Mouse (Mus musculus) embryonic facial prominence, embryonic 13.5 days (tissue): ENCODE results near the gene Bpi. TPM values are rescaled to one million over a fixed set of nuclear protein-coding genes. Genes with fewer than 3 reads are reported as not detected.

ENCODE experiments used
- ATAC-seq: fragments of 200-750 bp; cut with Nextera tagmentation; 2 replicates; pipeline ENCODE4 v1.8.0; 2017; ENCODE audit warnings: low read depth; ENCODE audit not compliant: insufficient number of reproducible peaks, insufficient read depth, low FRiP score, low TSS enrichment
- H3K27ac ChIP-seq: fragments of 300-500 bp; sonication (generic); 2 replicates; pipeline ENCODE4 v1.5.1; 2015; ENCODE audit warnings: moderate library complexity, mild to moderate bottlenecking, inconsistent platforms
- H3K27me3 ChIP-seq: fragments of 300-500 bp; sonication (generic); 2 replicates; pipeline ENCODE4 v1.6.1; 2015; ENCODE audit warnings: mild to moderate bottlenecking, inconsistent platforms
- H3K36me3 ChIP-seq: fragments of 300-500 bp; sonication (generic); 2 replicates; pipeline ENCODE4 v1.6.1; 2015; ENCODE audit warnings: mild to moderate bottlenecking, inconsistent platforms
- H3K4me1 ChIP-seq: fragments of 300-500 bp; sonication (generic); 2 replicates; pipeline ENCODE4 v1.6.1; 2015; ENCODE audit warnings: inconsistent platforms
- H3K4me2 ChIP-seq: fragments of 300-500 bp; sonication (generic); 2 replicates; pipeline ENCODE4 v1.6.1; 2015; ENCODE audit warnings: moderate library complexity, mild to moderate bottlenecking, inconsistent platforms
- H3K4me3 ChIP-seq: fragments of 300-500 bp; sonication (generic); 2 replicates; pipeline ENCODE4 v1.5.1; 2015; ENCODE audit warnings: mild to moderate bottlenecking, inconsistent platforms
- H3K9ac ChIP-seq: fragments of 300-500 bp; sonication (generic); 2 replicates; pipeline ENCODE4 v1.6.1; 2015; ENCODE audit warnings: mild to moderate bottlenecking, inconsistent platforms
- H3K9me3 ChIP-seq: fragments of 300-500 bp; sonication (generic); 2 replicates; pipeline ENCODE4 v1.6.1; 2016; ENCODE audit warnings: inconsistent platforms
- WGBS: fragments of 180-500 bp; shearing (Covaris S2); methylation state at CpG from one replicate; pipeline ENCODE4 v1.1.7; 2015; ENCODE audit warnings: mixed read lengths; 5-methylcytosine and 5-hydroxymethylcytosine counted together
- polyA plus RNA-seq: library from polyadenylated mRNA; unstranded; fragments of >200 nt; fragmentation: Nextera tagmentation; extraction: Ambion mirVana; gene quantifications from 2 replicates; pipeline ENCODE4 v1.2.1, GENCODE M21; 2015

Gene Bpi
- polyA plus RNA-seq = not detected in 2 replicates

DNA sequence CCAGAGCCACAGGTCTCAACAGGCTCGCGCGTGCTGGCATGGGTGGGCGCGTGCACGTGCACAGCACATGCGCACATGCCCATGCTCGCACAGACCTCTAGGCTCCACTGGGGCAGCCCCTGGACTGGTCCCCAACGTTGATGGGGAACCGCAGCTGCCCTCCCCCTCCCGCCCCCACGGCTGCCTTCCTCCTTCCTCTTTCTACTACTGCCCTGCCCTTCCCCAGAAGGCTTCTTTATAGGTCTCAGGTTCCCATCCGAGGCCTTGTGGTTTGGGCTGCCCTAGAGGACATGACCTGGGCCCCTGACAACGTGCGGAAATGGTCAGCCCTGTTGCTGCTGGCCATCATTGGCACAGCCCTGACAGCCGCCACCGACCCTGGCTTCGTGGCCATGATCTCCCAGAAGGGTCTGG is at the start of gene Bpi:
Gene Bpi (plus strand): TSS at position 90 of the 414 bp plus-strand sequence.
- ATAC-seq = no peak; the same call in 1 of the 2 replicates
- 0 out of 2 replicates have a peak within 1 kb of the TSS, but pooled peaks have one; percentile 32 for H3K9ac ChIP-seq
- H3K4me3 ChIP-seq = no peak within 1 kb of the TSS
- no peaks in the 10 kb centered on the region for H3K36me3 ChIP-seq
- H3K9me3 ChIP-seq = no peaks in the 10 kb centered on the region
- H3K4me1 ChIP-seq = peaks cover 22% of the 10 kb centered on the region
- peak within 1 kb of the TSS; percentile 49; the same call in 1 of the 2 replicates for H3K27ac ChIP-seq
- H3K4me2 ChIP-seq = peak within 1 kb of the TSS; percentile 37
- no peaks in the 10 kb centered on the region; the same call in 1 of the 2 replicates for H3K27me3 ChIP-seq
- 54% methylated on average over 18 of the region's 18 CpGs for WGBS

- Histone ChIP-seq H3K4me2 (0 out of 2 replicates have a peak overlapping the region, but pooled peaks have one; percentile 18), H3K36me3 (peaks cover 19% of the 10 kb centered on the region), H3K9me3 (no peaks in the 10 kb centered on the region), H3K27ac (no peak overlapping the region), H3K4me1 (peaks cover 27% of the 10 kb centered on the region), H3K4me3 (no peak overlapping the region), H3K9ac (peak overlapping the region; percentile 54; the same call in 1 of the 2 replicates), H3K27me3 (no peaks in the 10 kb centered on the region)
- 33% methylated on average over 9 of the region's 9 CpGs for WGBS
- ATAC-seq = no peak
Observed at GRCm38 (mm10) chr2:158209776-158210175, 48.1 kb upstream of the Bpi start.

DNA sequence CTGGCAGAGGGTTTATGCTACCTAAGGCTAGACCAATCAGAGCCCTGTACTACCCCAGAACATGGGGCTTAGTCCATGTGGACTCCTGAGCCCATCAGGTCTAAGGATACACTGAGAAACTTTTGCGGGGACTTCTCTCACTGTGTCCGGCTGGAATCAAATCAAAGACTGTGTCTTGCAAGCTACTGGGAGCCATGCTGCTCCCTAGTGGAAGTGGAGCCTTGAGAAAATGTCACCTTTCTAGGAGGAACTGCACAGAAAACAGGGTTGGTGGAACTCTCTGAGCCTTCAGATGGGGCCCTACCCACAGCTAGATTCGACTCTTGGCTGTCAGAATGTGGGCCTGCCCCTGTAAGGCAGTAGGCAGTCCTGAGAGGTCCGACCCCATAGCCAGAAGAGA is 47.4 kb upstream of the Bpi start:
- Histone ChIP-seq H3K27me3 (no peaks in the 10 kb centered on the region), H3K27ac (no peak overlapping the region), H3K4me3 (no peak overlapping the region), H3K4me2 (no peak overlapping the region), H3K9me3 (no peaks in the 10 kb centered on the region), H3K9ac (0 out of 2 replicates have a peak overlapping the region, but pooled peaks have one; percentile 36), H3K4me1 (peaks cover 34% of the 10 kb centered on the region), H3K36me3 (peaks cover 19% of the 10 kb centered on the region)
- WGBS = 41% methylated on average over 4 of the region's 4 CpGs
- no peak for ATAC-seq

- Histone ChIP-seq H3K4me1 (peaks cover 38% of the 10 kb centered on the region), H3K27ac (no peak overlapping the region), H3K27me3 (no peaks in the 10 kb centered on the region), H3K9ac (0 out of 2 replicates have a peak overlapping the region, but pooled peaks have one; percentile 6), H3K4me2 (peak overlapping the region; percentile 40), H3K4me3 (no peak overlapping the region), H3K9me3 (no peaks in the 10 kb centered on the region), H3K36me3 (peaks cover 19% of the 10 kb centered on the region)
- ATAC-seq = no peak
- 23% methylated on average over 10 of the region's 10 CpGs for WGBS
Observed at GRCm38 (mm10) chr2:158210958-158211357, 46.9 kb upstream of the Bpi start.

- Histone ChIP-seq H3K36me3 (peaks cover 23% of the 10 kb centered on the region), H3K27ac (no peak overlapping the region), H3K27me3 (no peaks in the 10 kb centered on the region), H3K4me1 (peaks cover 42% of the 10 kb centered on the region), H3K9me3 (no peaks in the 10 kb centered on the region), H3K4me3 (no peak overlapping the region), H3K4me2 (peak overlapping the region; percentile 40; the same call in 1 of the 2 replicates), H3K9ac (no peak overlapping the region)
- WGBS = 61% methylated on average over 4 of the region's 4 CpGs
- ATAC-seq = no peak
Observed at GRCm38 (mm10) chr2:158211764-158212471, 46.0 kb upstream of the Bpi start.

DNA sequence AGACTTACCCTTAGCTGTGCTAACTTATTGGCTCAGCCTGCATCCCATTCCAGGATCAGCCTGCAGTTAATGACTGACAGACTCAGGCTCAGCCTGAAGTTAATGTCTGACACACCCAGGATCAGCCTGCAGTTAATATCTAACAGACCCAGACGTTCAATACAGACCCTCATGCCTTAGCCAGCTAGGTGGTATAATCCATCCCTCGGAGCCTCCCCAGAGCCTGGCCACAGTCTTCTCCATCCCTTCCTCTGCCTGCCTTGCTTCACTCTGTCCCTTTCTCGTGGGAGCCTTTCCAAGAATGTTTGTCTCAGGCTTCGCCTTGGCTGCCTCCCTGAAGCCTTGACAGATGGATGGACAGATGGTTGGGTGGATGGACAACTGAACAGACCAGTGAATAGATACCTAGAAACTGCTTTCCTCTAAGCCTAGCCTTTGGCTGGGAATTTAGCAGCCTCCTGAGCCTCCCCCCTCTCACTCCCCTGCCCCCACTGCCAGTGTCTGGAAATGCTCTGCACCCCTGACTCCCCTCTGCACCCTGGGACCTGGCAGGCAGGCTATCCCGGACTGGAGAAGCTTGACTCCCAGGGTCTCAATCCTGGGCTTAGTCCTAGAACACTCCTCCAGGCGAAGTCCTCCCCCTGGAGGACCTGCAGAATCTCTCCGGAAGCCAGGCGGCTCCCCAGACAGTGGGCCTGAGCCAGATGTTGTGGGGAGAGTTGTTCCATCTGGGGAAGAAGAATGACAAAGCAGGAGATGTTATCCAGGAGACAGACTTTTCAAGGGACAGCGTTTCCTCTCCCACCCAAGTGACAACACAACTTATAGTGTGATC is 42.4 kb upstream of the Bpi start:
- no peaks in the 10 kb centered on the region for H3K9me3 ChIP-seq
- H3K36me3 ChIP-seq = peaks cover 51% of the 10 kb centered on the region
- 37% methylated on average over 9 of the region's 9 CpGs for WGBS
- H3K4me3 ChIP-seq = no peak overlapping the region
- H3K27ac ChIP-seq = peak overlapping the region; percentile 75
- peaks cover 26% of the 10 kb centered on the region for H3K4me1 ChIP-seq
- H3K4me2 ChIP-seq = no peak overlapping the region
- peak overlapping the region; percentile 40; the same call in 1 of the 2 replicates for H3K9ac ChIP-seq
- ATAC-seq = no peak
- no peaks in the 10 kb centered on the region for H3K27me3 ChIP-seq

DNA sequence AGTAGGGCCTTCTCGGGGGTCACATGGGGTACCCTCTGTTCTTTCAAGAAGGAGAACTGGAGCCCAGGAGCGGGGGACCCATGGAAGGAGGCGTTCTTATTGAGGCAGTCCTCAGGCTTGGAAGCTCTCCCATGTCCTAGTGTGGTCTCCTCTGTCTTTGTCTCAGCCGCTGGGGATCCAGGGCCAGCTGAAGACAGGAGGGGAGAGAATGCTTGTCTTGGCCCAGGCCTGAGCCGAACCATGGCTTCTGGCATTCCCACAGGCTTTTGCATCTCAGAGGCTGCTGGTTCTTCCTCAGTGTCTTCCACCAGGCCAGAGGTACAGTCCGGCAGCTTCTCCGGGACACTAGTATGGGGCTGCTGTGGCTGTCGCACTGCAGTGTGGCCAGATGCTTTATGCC is 41.4 kb upstream of the Bpi start:
- ATAC-seq = no peak
- H3K27ac ChIP-seq = no peak overlapping the region
- no peak overlapping the region for H3K4me3 ChIP-seq
- H3K4me2 ChIP-seq = no peak overlapping the region
- peaks cover 51% of the 10 kb centered on the region for H3K36me3 ChIP-seq
- H3K4me1 ChIP-seq = peaks cover 16% of the 10 kb centered on the region
- H3K9ac ChIP-seq = no peak overlapping the region
- H3K9me3 ChIP-seq = no peaks in the 10 kb centered on the region
- 85% methylated on average over 8 of the region's 8 CpGs for WGBS
- no peaks in the 10 kb centered on the region for H3K27me3 ChIP-seq

- Histone ChIP-seq H3K4me1 (peaks cover 39% of the 10 kb centered on the region), H3K27ac (no peak overlapping the region), H3K9me3 (no peaks in the 10 kb centered on the region), H3K36me3 (peaks cover 37% of the 10 kb centered on the region), H3K9ac (no peak overlapping the region), H3K4me2 (no peak overlapping the region), H3K4me3 (no peak overlapping the region), H3K27me3 (no peaks in the 10 kb centered on the region)
- 87% methylated on average over 2 of the region's 2 CpGs for WGBS
- ATAC-seq = no peak
Observed at GRCm38 (mm10) chr2:158219562-158219961, 38.3 kb upstream of the Bpi start.

- no peak for ATAC-seq
- H3K4me3 ChIP-seq = no peak overlapping the region
- peaks cover 36% of the 10 kb centered on the region for H3K36me3 ChIP-seq
- H3K9me3 ChIP-seq = no peaks in the 10 kb centered on the region
- H3K27me3 ChIP-seq = no peaks in the 10 kb centered on the region
- WGBS = 86% methylated on average over 9 of the region's 9 CpGs
- no peak overlapping the region for H3K4me2 ChIP-seq
- no peak overlapping the region for H3K27ac ChIP-seq
- no peak overlapping the region for H3K9ac ChIP-seq
- H3K4me1 ChIP-seq = peaks cover 28% of the 10 kb centered on the region
Observed at GRCm38 (mm10) chr2:158221446-158222084, 36.3 kb upstream of the Bpi start.

GRCm38 (mm10) chr2:158222664-158223063 is 35.2 kb upstream of the Bpi start:
- Histone ChIP-seq H3K27ac (peak overlapping the region; percentile 66), H3K4me1 (peaks cover 32% of the 10 kb centered on the region), H3K4me3 (no peak overlapping the region), H3K36me3 (peaks cover 26% of the 10 kb centered on the region), H3K9me3 (no peaks in the 10 kb centered on the region), H3K4me2 (no peak overlapping the region), H3K9ac (no peak overlapping the region), H3K27me3 (no peaks in the 10 kb centered on the region)
- ATAC-seq = peak; percentile 66; the same call in 1 of the 2 replicates
- 42% methylated on average over 4 of the region's 4 CpGs for WGBS

DNA sequence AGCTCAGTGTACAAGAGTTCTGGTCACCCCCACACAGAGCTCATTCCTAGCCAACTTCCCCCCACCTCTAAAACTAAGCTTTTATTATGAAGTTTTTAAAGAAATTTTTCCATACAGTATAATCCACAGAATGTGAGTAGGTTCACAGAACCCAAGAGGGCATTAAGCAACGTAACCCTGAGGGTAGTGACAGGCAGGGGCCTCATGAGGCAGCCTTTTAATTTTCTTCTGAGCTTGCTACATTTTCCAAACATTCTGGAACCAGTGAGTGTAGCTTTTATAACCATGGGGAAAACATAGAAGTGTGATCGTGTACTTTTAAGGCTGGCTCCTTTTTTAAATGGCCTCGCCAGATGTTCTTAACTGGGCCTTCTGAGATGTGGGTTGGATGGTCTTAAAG is 34.4 kb upstream of the Bpi start:
- peak overlapping the region; percentile 66 for H3K27ac ChIP-seq

More for the DNA sequence above, 34.4 kb upstream of the Bpi start:
- WGBS = 64% methylated on average over 3 of the region's 3 CpGs
- Histone ChIP-seq H3K36me3 (peaks cover 18% of the 10 kb centered on the region), H3K4me1 (peaks cover 32% of the 10 kb centered on the region), H3K27me3 (no peaks in the 10 kb centered on the region), H3K4me2 (no peak overlapping the region), H3K9ac (no peak overlapping the region), H3K4me3 (no peak overlapping the region), H3K9me3 (no peaks in the 10 kb centered on the region)
- ATAC-seq = no peak
